Mouse (Mus musculus): ENCODE measurements around the gene Pla2g6.

The Pla2g6 gene

DNA sequence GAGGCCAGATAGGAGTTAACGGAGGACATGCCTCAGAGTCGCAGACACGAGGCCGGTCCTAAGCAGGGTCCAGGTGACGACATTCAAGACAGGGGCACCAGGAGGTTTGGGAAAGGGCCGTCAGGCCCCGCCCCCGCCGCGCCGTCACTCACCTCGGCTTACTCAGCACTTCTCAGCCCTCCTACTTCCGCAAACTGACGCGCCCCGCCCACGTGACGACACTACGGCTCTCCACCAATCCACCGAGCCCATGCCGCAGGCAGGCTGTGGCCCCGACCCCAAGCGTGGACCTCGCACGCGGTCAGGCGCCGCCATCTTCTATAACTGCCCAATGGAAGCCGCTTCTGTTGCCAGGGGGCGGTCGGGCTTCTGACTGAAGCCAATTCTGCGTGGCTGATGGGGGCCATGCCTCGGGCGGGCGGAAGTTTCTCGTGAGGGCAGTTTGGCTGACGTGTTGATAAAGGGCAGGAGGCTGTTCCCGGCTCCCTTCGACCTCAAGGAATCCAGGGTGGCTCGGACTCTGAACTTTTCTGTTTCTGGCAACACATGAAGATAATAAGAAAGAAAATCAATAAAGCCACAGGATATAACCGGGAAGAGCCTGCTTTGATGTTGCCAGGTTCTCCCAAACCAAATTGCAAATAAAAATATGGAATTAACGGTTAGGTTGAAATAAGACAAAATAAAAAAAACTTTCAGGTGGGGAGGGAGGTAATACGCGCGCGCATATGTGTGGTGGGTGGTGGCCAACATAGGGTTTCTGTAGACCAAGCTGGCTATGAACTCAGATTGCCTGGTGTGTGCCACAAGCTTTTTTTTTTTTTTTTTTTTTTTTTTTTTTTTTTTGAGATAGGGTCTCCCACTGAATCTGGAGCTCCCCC is at the start of gene Pla2g6:
TSS of gene Pla2g6 (minus strand) at position 333 of the 881 bp plus-strand sequence.
- peak; percentile 99 for DNase-seq (ENCODE audit: low read depth, low spot score)

DNA sequence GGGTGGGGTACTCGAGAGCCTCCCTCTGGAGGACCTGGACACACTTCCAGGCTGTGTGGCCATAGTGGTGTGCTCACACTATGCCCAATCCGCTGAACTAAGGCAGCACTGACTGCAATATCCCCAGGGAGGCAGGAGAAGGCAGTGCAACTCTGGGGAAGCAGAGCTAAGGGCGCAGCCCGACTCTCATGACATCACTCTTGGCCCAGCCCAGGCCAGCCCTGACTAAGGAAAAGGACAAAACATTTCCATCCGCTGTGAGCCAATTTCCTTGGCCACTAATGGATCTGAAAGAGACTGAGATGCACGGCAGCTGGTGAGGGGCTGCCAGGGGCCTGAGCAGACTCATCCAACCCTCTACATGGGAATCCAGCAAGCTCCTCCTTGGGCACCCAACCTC is 49.5 kb upstream of the Pla2g6 start:
- DNase-seq (ENCODE audit: low read depth, low spot score) = peak; percentile 82

DNA sequence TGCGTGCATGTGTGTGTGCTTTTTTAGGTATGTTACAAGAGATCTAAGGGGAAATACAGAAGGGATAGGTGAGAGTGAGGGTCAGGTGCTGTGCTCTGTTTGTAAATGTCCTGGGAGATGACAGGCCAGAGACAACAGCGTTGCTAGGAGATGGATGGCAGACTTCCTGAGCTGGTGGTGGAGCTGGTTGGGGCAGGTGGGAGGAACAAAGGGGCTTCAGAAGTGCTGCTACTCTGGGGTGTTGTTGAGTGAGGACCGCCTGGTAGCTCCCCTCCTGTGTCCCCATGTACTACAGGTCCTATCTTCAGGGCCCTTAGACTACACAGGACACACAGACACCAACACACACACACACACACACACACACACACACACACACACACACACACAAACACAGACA is 46.6 kb upstream of the Pla2g6 start:
- DNase-seq (ENCODE audit: low read depth, low spot score) = no peak

DNA sequence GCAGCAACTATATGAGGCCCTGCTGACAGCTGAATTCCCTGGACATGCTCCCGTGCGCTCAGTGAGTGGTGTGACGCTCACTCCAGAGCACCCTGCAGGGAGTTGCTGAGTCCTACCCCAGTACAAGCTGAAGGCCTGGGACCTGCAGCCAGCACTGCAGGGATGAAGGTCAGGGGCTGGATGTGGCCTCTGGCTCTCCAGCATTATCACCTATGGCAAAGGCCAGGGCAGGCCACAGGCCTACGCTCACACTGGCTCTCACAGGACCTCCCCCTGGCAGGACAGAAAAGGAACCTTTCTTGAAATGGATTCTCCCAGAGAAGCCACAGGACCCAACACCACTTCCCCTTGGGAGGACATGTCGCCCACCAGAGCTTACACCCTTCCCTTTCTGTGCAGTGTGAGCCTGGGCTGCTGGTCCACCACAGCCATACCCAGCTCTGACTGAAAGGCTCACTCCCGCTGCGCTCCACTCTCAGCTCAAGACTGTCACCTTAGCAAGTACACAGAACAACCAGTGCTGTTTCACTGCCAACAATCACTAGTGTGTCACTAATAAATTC is 42.2 kb upstream of the Pla2g6 start:
- DNase-seq (ENCODE audit: low read depth, low spot score) = no peak

DNA sequence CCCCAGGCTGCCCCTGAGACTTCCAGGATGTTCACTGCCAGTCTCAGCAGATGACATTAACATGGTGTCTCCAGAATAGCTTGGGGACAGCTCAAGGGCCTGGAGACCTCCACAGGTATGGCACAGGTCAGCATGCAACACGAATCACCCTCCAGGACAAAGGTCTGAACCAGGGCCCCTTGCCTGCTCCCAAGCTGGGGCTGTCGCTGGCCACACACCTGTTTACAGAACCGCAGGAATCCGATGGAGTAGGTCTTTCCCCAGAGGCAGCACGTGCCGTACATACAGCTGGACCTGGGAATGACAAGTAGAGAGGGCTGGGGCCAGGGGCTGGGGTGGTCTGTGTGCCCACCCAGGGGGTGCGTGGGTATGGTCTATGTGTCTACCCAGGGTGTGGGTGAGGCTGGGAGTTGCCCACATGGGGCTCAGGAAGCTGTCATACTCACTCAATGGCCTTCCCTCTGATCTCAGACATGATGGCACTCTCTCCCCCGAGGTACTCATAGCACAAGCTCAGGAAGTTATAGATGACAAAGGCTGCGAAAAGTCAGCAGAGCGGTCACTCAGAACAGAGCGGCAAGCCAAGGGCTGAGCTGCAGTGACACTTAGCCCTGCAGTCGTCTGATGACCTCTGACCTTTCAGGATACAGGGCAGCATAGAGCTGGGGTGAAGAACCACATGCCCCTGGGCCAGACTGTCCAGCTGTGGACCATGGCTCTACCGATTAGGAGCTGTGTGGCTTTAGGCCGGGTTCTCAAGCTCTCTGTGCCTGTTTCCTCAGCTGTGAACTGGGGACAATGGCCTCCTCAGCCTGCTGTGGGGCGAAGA is 41.5 kb upstream of the Pla2g6 start:
- DNase-seq (ENCODE audit: low read depth, low spot score) = no peak

DNA sequence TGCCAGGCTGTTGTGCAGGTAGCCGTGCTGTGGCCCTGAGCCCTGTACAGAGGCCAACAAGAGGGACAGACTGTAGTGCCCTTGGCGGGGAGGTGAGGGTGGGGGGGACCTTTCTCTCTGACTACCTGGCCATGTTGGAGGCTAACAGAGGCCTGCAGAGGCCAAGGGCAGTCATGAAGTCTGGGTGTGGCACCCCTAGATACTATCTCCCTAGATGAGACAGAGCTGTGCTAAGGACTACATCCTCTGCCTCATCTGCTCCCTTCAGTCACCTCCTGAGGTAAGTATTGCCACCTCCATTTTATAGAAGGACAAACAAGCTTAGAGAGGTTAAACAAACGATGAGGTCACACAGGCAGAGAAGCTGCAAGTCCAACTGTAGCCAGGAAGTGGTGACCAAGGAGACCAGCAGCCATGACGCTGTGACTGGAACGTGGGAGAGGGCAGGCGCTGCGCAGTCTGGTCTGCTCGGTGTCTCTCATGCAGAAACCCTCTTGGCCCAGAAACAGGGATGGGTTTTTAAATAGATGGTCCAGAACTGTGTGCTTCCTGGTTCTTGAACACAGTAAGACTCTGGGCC is 40.8 kb upstream of the Pla2g6 start:
- DNase-seq (ENCODE audit: low read depth, low spot score) = no peak

DNA sequence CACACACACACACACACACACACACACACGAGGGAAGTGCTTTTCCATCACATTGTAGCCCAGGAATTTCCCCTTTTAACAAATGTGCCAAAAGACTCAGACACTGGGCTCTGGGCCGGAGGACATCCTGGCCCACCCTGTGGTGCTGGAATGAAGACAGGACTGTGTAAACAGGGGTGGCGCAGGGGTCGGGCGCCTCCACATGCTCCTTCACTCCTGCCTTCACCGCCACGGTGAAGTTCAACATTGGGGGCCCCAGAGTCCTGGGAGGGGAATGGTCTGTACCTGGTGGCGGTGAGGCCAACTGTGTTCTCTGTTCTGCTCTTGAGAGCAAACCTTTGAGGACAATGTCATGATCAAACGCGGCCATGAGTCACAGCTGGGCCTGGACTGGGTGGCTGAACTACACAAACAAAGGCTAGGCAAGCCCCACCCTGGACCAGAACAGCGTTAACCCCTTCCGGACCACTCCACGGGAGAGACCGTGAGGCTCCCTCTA is 40.2 kb upstream of the Pla2g6 start:
- no peak for DNase-seq (ENCODE audit: low read depth, low spot score)

DNA sequence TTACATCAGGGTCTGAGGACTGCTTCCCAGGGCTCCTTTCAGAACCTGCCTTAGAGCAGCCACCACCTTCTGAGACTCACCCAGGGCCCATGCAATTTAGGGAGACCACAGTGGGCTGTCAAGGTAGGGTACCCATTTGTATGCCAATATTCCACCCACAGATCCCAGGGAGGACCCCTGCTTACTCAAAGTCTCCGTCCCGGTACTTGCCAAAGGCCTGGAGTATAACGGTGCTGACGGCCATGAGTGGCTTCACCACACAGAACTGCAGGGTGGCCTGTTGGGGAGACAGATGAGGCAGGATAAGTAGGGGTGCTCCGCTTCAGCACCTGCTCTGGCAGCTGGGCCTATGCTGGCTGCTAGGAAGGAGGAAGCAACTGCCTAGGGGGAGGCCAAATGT is 38.2 kb upstream of the Pla2g6 start:
- no peak for DNase-seq (ENCODE audit: low read depth, low spot score)

DNA sequence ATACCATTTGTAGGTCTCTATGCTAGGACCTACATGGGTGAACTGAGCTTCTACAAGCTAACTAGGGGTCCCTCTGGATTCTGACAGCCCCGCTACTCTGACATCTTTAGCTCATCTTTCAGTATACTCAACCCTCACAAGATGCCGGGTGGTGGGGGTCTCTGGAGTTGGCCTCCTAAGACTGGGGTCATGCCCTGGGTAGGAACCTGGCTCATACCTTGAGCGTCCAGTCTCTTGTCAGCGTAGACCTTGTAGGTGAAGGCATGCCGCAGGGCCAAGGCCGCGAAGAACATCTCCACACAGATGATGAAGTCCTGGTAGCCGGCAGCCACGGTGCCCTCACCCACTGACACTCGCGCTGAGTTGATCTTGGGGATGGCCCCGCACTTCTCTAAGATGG is 36.9 kb upstream of the Pla2g6 start:
- DNase-seq (ENCODE audit: low read depth, low spot score) = no peak

DNA sequence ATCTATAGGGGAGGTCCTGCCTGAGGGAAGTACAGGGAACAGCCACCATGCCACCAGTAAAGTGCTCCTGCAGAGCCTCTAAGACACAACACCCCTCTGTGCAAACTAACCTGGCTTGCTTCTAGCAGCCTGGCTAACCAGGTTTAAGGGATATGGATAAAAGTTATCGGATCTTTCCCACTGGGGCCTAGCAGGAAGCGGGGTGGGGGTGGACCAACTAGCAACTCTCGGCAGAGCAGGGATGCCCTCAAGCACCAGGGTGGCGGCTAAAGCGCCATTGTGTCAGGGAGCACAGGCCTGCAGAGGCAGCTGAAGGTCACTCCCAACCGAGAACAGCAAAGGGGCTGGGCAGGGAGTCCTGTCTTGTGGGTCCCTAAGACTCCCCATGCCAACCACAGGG is 35.9 kb upstream of the Pla2g6 start:
- DNase-seq (ENCODE audit: low read depth, low spot score) = no peak

DNA sequence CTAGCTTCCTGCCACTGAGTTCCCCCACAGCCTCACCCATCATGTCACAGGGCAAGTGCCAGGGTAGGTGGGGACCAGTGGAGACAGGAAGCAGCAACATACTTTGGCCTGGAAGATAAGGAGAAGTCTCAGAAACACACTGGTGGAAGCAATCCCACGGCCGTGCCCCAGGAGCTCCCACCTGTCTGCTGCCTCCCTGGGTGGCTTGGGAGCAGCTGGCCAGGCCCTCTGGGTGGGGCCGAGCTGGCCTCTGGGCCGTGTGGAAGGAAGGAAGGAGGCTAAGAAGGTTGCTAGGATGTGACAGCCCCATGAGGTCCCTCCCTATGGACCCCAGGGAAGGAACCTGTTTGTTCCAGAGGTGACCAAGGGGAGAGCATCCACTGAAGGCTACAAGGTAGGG is 32.8 kb upstream of the Pla2g6 start:
- DNase-seq (ENCODE audit: low read depth, low spot score) = no peak

DNA sequence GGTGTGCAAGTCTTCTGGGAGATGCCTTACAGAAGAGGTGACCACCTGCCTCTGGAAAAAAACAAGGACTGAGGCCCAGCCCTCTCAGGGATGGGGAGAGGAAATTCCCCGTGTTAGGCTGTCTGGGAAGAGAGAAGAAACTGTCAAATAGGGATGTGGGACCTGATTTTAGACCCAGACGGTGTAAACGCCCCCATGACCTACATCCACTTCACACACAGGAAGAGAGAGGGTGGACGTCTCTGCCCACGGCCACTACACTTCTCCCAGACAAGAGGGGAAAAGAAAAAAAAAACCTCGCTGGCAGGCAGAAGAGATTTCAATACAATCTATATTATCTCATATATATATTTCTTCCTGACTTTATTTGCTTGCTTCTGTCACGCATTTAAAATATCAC is 32.2 kb upstream of the Pla2g6 start:
- DNase-seq (ENCODE audit: low read depth, low spot score) = no peak

DNA sequence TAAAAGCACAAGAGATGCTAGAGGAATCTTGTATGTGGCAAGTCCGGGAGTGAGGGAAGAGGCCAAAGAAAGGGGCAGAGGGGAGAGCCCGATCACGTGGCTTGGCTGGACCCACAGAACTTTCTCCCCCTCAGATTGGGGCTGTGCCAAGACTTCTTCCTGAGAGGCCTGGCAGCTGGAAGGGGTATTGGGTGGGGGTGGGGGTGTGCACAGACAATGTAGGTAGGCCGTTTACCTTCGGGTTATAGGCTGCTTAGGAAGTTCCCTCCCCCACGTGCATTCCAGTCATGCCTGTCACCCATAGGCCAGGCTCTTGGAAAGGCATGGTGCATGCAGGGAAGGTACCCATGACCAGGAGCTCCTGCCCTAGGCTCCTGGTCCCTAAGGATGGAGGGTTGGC is 31.8 kb upstream of the Pla2g6 start:
- no peak for DNase-seq (ENCODE audit: low read depth, low spot score)

DNA sequence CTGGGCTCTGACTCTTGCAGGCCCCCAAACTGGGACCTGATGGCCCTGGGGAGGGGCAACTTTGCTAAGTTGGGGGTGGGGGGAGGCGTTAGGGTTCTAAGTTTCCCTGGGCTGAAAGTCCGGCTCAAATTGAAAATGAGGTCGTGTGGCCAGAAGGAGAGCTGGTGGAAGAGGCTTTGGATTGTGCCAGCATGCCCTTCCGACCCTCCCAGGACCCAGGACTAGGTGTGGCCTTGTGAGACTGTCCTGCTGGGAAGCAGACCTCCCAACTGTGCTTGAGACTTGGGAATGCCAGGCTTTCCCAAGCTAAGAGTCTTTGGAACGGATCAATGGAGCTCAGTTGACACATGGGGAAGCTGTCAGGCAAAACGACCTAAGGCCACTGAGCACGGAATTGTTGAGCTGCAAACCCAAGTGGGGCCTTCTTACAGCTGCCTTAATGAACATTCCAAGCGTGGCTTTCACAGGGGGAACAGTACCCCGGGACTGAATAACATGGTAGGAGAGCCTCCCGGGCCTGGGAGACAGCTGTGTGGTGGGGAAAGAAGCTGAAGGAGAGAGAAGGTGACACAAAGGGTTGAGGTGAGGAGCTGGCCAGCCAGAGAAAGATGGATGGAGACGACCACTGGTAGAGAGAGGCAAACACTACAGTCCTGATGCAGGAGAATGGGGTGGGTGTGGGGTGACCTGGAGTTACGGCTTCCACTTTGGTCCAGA is 29.9 kb upstream of the Pla2g6 start:
- DNase-seq (ENCODE audit: low read depth, low spot score) = no peak

DNA sequence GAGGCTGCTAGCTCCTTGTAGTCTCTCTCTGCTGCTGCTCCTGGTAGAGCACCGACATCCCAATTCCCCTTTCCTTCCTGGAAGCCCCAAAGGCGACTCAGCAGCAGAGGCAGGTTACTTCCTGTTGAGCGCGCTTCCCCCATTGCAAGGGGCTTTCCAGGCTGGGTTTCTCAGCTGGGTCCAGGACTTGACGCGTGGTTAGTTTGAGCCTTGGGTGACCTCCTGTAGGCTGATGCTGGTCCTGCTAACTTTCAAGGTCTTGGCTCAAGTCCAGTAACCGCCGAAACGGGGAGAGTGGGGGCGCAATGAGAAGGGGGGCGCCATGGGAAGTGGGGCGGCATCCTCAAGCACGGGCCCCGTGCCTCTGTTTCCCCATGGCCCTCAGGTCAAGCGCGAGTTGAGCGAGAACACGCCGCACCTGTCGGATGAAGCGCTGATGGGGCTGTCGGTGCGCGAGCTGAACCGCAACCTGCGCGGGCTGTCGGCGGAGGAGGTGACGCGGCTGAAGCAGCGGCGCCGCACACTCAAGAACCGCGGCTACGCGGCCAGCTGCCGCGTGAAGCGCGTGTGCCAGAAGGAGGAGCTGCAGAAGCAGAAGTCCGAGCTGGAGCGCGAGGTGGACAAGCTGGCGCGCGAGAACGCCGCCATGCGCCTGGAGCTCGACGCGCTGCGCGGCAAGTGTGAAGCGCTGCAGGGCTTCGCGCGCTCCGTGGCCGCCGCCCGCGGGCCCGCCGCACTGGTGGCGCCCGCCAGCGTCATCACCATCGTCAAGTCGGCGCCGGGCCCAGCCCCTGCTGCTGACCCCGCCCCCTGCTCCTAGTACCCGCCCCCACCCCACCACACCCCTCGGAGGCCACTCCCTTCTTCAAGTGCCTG is 29.1 kb upstream of the Pla2g6 start:
- DNase-seq (ENCODE audit: low read depth, low spot score) = no peak

DNA sequence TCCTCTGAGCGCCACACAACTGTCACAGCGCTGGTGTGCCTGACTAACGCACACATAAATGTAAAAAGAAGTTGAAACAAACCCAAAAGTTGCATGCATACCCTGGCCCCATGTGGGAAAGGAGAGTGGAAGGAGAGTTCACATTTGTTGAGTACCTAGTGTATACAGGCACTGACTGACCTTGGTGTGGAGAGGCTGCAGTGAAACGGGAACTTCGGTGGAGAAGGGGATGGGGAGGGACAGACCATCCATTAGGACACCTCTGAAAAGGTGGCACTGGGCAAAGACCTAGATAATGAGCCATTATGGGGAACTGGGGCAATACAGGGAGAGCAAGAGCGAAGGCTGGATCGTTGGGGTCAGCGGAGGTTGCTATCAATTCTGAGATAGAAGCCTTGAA is 28.3 kb upstream of the Pla2g6 start:
- DNase-seq (ENCODE audit: low read depth, low spot score) = no peak

DNA sequence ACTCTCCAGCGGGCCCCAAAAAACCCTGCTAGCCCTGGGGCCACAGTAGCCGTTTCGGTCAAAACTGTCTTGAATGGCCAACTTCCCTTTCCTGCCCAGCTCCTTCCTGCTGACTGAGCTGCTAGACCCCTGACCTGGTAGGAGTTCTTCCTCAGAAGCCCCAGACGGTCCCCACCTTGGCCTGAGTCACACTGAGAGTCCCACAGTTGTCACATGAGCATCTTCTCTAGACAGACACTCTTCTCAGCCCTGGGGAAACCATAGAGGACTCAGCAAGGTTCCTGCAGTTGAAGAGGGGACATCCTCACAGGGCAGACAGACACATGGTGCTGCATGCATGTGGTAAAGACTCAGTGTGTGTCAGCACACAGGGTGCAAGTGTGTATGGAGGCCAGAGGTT is 26.4 kb upstream of the Pla2g6 start:
- DNase-seq (ENCODE audit: low read depth, low spot score) = no peak

DNA sequence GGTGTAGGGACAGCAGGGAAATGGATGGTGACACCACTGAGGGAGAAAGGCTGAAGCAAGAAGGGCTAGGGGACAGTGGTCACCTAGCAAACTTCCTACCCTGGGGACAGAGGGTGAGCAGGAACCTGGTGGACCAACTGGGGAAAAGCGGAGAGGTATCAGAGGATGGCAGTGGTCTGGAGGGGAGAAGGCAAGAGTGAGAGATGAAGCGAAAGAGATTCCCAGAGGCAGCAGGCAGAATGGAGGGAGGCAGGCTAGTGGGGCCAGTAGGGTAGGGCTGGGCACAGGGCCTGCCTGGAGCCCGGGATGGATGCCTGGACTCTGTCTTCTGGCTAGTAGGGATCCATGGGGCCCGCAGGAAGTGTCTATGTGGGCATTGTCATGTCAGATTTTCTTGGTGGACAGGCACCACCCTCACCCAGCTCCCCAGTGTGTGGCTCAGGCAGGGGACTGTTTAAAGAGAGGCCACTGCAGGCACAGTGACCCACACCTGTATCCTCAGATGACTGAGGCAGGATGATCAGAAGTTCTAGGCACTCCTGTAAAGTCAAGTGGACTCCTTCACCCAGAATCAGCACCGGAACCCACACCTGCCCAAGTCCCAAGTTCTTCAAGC is 25.6 kb upstream of the Pla2g6 start:
- no peak for DNase-seq (ENCODE audit: low read depth, low spot score)

DNA sequence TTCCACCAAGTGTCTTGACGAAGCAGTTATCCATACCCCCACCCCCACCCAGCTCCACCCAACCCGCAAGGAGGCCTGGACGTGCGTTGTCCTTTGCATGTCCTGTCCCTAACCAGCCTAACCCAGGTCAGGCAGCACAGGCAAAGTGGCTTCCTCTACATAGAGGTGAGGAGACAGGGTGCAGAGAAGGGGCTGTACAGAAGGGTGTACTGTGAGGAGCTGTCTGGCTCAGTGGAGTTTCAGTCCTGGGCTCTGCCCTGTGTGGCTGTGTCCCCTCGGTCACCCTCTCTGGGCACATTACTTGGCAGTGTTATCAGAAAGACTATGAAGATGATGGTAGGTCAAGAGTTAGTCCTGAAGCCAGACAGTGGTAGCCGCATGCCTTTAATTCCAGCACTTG is 24.3 kb upstream of the Pla2g6 start:
- no peak for DNase-seq (ENCODE audit: low read depth, low spot score)

DNA sequence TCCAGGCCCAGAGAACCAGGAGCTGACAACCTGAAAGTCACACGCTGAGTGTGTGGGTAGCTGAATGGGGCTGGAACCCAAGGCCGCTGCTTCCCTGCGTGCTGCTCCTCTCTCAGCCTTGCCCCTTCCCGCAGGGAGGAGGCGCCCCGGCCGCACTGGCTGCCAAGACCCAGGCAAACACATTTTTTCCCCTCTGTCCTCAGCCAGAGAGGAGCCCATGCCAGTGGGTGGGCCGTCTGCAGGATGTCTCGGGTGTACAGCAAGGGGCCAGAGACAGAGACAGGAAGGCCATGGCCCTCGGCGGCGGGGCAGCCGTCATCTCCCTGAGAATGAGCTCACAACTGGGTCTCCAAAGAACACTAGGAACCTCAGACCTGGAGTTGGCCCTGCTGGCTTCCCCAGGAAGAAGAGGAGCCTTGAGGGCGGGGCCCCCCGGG is 23.2 kb upstream of the Pla2g6 start:
- no peak for DNase-seq (ENCODE audit: low read depth, low spot score)
